Mouse (Mus musculus): Measurements from ENCODE around the gene Cyp17a1. TPM values are rescaled to one million over a fixed set of nuclear protein-coding genes. Genes with fewer than 3 reads are reported as not detected.
A peak's percentile ranks its signal among the peaks of the same experiment; 100 is the strongest.

Cyp17a1 gene
- polyA plus RNA-seq, 1 experiment from 2014 or later: not detected

DNA sequence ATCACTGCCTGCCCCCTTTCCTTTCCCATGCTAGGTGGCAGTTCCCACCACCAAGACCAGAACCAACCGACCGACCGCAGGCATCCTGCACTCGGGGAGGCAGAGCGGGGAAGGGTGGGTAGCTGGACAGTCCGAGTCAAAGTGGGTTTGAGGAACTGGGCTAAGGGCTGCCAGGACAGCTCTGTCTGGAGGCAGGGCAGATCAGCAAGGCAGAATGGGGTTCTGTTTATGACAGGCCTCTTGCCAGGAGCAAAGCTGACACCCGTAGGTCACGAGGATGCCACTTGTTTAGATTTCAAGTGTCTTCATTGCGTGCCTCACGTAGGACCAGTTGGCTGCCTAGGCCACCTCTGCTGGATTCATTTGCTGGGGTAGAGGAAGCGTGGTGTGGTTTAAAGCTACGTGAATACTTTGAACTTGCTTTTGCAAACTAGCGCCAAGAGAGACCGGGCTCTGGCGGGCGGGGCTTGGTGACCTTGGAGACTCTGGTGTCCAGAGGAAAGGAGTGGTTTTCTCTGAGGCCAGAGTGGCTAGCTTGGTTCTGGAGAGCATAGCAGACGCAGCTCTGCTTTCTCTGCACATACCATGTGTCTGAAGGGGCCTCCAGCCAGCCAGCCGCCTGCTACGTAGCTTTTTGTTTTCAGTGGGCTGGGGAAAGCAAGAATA lies 31.4 kb downstream of the Cyp17a1 start:
- Histone ChIP-seq H3K4me3 (replicated peaks) (no peak overlapping the region), H3K9ac (replicated peaks) (0 out of 2 replicates have a peak overlapping the region, but pooled peaks have one; percentile 28), H3K4me2 (peak overlapping the region; percentile 16; the same call in 1 of the 2 replicates), H3K9me3 (no peaks in the 10 kb centered on the region), H3K36me3 (peaks cover 34% of the 10 kb centered on the region), H3K27ac (peak overlapping the region; percentile 89), H3K27me3 (no peaks in the 10 kb centered on the region), H3K4me1 (replicated peaks) (peaks cover 90% of the 10 kb centered on the region)
- 50% methylated on average over 19 of the region's 19 CpGs for WGBS
- ATAC-seq (ENCODE audit: insufficient number of reproducible peaks, insufficient read depth, low FRiP score, low TSS enrichment, low read depth): no peak

DNA sequence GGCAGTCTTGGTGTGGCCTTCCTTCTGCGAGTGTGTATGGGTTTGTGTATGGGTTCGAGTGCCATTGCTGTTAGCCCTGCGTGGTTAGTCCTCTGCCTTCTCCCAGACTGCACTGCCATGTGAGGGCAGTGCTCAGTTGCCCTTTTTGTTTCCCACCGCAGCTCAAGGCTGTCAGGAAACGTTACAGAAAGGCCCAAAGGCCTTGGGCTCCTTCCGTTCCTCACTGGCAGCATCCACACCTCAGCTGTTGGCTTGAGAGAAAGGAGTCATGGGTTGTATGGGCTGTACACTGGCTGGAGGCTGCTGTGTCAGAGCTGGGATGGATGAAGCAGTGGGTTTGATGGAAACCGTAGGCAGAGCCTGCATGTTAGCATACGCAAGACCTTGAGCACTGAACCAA lies 32.2 kb downstream of the Cyp17a1 start:
- H3K9ac ChIP-seq (replicated peaks): no peak overlapping the region
- no peak overlapping the region for H3K4me3 ChIP-seq (replicated peaks)
- no peaks in the 10 kb centered on the region for H3K9me3 ChIP-seq
- no peak for ATAC-seq (ENCODE audit: insufficient number of reproducible peaks, insufficient read depth, low FRiP score, low TSS enrichment, low read depth)
- H3K27ac ChIP-seq: no peak overlapping the region
- peaks cover 27% of the 10 kb centered on the region for H3K36me3 ChIP-seq
- no peaks in the 10 kb centered on the region for H3K27me3 ChIP-seq
- 92% methylated on average over 8 of the region's 8 CpGs for WGBS
- H3K4me1 ChIP-seq (replicated peaks): peaks cover 90% of the 10 kb centered on the region
- no peak overlapping the region for H3K4me2 ChIP-seq

DNA sequence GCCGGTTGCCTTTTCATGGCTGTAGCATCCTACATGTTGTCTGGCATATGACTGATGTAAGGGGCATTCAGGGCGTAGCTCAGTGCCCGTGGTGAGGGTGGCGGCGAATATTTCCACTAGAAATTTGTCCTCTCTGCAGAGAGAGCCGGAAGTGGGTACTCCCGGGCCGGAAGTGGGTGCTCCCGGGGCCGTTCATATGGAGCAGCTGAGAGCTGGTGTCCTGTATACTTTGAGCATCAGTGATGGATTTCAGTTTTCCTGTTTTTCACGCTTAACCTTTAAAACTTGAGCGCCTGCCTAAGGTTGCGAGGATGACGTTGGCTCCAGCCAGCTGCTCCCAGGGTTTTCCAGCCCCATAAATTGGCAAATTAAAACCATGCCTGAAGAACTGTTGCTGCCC lies 33.5 kb downstream of the Cyp17a1 start:
- H3K4me1 ChIP-seq (replicated peaks): peaks cover 85% of the 10 kb centered on the region
- H3K9ac ChIP-seq (replicated peaks): no peak overlapping the region
- no peak for ATAC-seq (ENCODE audit: insufficient number of reproducible peaks, insufficient read depth, low FRiP score, low TSS enrichment, low read depth)
- peaks cover 17% of the 10 kb centered on the region for H3K36me3 ChIP-seq
- H3K9me3 ChIP-seq: no peaks in the 10 kb centered on the region
- H3K4me2 ChIP-seq: 0 out of 2 replicates have a peak overlapping the region, but pooled peaks have one; percentile 6
- H3K27me3 ChIP-seq: no peaks in the 10 kb centered on the region
- H3K4me3 ChIP-seq (replicated peaks): no peak overlapping the region
- WGBS: 45% methylated on average over 14 of the region's 14 CpGs
- peak overlapping the region; percentile 78 for H3K27ac ChIP-seq

DNA sequence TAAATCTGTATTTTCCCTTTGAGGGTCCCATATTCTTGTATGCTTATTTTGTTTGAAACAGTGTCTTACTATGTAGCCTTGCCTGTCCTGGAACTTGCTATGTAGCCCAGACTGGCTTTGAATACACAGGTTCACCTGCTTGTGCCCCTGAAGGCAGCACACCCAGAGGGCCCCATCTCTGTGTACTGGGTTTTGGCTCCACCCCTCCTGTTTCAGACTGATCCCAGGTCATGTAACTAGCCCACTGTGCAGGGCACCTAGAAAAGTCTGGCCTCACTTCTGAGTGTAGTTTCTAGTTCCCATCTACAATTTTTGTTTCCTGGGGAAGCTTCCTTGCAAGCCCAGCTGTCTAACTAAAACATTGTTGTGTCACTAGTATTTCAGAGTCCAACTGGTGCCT lies 33.9 kb downstream of the Cyp17a1 start:
- Histone ChIP-seq H3K27ac (peak overlapping the region; percentile 78), H3K9me3 (no peaks in the 10 kb centered on the region), H3K4me1 (replicated peaks) (peaks cover 80% of the 10 kb centered on the region), H3K9ac (replicated peaks) (no peak overlapping the region), H3K4me3 (replicated peaks) (no peak overlapping the region), H3K4me2 (no peak overlapping the region), H3K36me3 (peaks cover 13% of the 10 kb centered on the region; the same call in 1 of the 2 replicates), H3K27me3 (no peaks in the 10 kb centered on the region)
- ATAC-seq (ENCODE audit: insufficient number of reproducible peaks, insufficient read depth, low FRiP score, low TSS enrichment, low read depth): no peak

DNA sequence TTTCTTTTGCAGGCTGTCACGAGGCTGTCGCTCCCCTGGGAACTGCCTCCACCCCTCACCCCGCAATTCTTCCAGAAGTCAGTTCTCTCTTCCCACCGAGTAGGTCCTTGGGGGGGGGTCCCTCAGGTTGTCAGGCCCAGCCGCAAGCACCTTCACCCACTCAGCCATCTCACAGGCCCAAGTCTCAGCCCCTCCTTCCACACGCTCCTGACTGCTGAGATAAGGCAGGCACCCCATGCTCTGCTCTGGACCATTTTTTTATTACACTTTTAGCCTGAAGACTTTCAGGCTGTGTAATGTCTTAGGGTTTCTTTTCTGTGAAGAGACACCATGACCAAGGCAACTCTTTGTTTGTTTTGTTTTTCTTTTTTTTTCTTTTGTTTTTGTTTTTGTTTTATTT lies 35.4 kb downstream of the Cyp17a1 start:
- H3K27me3 ChIP-seq: no peaks in the 10 kb centered on the region
- no peak overlapping the region for H3K9ac ChIP-seq (replicated peaks)
- peaks cover 69% of the 10 kb centered on the region for H3K4me1 ChIP-seq (replicated peaks)
- 64% methylated on average over 6 of the region's 6 CpGs for WGBS
- H3K4me2 ChIP-seq: no peak overlapping the region
- H3K4me3 ChIP-seq (replicated peaks): no peak overlapping the region
- H3K9me3 ChIP-seq: no peaks in the 10 kb centered on the region
- H3K27ac ChIP-seq: no peak overlapping the region
- peaks cover 16% of the 10 kb centered on the region; the same call in 1 of the 2 replicates for H3K36me3 ChIP-seq
- no peak for ATAC-seq (ENCODE audit: insufficient number of reproducible peaks, insufficient read depth, low FRiP score, low TSS enrichment, low read depth)

DNA sequence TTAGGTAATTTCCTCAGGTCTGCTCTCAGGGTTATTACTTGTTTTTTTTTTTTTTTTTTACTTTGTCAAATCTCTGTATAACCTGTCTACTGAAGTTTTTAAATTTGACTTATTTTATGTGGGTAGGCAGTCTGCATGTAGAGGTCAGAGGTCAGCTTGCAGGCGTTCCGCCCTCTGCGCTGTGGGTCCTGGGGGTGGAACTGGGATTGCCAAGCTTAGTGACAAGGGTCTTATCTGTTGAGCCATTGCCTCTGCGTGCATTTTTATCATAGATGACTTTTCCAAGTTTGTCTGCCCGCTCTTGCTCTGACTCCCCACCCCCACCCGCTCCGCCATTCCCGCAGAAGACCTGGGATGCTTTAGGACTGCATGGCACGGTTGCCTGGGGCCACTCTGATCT lies 37.2 kb downstream of the Cyp17a1 start:
- no peak for ATAC-seq (ENCODE audit: insufficient number of reproducible peaks, insufficient read depth, low FRiP score, low TSS enrichment, low read depth)
- no peaks in the 10 kb centered on the region for H3K9me3 ChIP-seq
- H3K4me2 ChIP-seq: no peak overlapping the region
- H3K9ac ChIP-seq (replicated peaks): no peak overlapping the region
- no peak overlapping the region for H3K4me3 ChIP-seq (replicated peaks)
- no peaks in the 10 kb centered on the region for H3K27me3 ChIP-seq
- peaks cover 54% of the 10 kb centered on the region for H3K4me1 ChIP-seq (replicated peaks)
- 0 out of 2 replicates have a peak overlapping the region, but pooled peaks have one; percentile 17 for H3K27ac ChIP-seq
- WGBS: 66% methylated on average over 9 of the region's 9 CpGs
- peaks cover 26% of the 10 kb centered on the region; the same call in 1 of the 2 replicates for H3K36me3 ChIP-seq

DNA sequence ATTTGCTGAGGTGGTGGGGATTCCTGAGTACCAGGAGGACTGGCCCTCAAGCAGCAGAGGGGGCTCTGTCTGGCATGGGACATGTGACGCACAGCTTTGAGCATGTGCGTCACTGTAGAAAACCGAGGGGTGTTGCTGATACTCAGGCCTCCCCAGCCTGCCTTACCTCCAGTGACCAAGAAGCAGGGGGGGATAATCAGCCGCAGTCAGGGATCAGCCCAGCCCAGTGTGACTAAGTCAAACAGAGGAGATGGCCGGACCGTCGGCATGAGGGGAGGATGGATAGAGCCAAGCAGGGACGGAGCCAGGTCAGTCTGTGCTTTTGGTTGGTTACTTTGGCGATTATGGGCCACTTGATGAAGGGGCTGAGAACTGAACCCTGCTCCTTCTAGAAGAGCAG lies 41.3 kb downstream of the Cyp17a1 start:
- H3K4me2 ChIP-seq: no peak overlapping the region
- no peaks in the 10 kb centered on the region for H3K27me3 ChIP-seq
- no peak overlapping the region for H3K4me3 ChIP-seq (replicated peaks)
- H3K9ac ChIP-seq (replicated peaks): no peak overlapping the region
- peaks cover 19% of the 10 kb centered on the region; the same call in 1 of the 2 replicates for H3K36me3 ChIP-seq
- 83% methylated on average over 9 of the region's 9 CpGs for WGBS
- no peak for ATAC-seq (ENCODE audit: insufficient number of reproducible peaks, insufficient read depth, low FRiP score, low TSS enrichment, low read depth)
- H3K4me1 ChIP-seq (replicated peaks): peaks cover 34% of the 10 kb centered on the region
- H3K9me3 ChIP-seq: no peaks in the 10 kb centered on the region
- H3K27ac ChIP-seq: no peak overlapping the region

DNA sequence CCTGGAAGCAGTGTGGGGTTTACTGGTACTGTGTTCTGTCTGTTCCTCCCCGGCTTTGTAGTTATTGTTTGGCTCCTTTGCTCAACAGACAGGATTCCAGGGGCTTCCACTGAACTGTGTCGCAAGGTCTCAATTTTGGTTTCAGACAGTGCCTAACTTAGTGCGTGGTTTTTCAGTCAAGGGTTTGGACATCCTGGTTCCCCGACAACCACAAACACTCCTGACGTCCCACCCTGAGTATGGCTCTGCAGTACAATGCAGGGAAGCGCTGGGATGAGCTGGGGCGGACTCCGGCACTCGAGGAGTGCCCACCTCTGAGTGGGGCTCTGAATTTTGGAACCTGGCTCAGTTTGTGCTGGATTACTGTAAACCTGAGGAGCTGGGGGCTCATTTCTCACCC lies 43.2 kb downstream of the Cyp17a1 start:
- Histone ChIP-seq H3K27me3 (no peaks in the 10 kb centered on the region), H3K36me3 (peaks cover 27% of the 10 kb centered on the region), H3K9ac (replicated peaks) (no peak overlapping the region), H3K4me3 (replicated peaks) (no peak overlapping the region), H3K9me3 (no peaks in the 10 kb centered on the region), H3K4me1 (replicated peaks) (peaks cover 24% of the 10 kb centered on the region), H3K27ac (peak overlapping the region; percentile 41; the same call in 1 of the 2 replicates), H3K4me2 (no peak overlapping the region)
- ATAC-seq (ENCODE audit: insufficient number of reproducible peaks, insufficient read depth, low FRiP score, low TSS enrichment, low read depth): no peak
- WGBS: 83% methylated on average over 9 of the region's 9 CpGs

DNA sequence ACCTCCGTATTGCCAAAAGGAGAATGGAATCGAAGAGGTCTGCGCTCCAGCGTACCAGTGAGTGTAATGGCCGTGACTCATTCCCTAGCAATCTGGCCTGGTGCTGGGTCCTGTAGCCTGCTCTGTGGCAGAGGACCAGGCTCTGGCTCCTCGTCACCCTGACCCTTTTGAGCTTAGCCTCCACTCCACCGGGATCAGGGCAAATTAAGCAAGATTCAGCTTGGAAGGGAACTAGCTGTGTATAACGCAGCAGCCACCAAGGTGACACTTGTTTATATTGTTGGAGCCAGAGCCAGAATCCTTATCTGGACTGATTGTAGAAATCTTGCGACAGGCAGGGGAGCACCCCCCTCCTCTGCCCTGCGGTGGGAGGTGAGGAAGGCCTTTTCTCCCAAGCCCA lies 44.6 kb downstream of the Cyp17a1 start:
- H3K36me3 ChIP-seq: peaks cover 29% of the 10 kb centered on the region
- H3K4me2 ChIP-seq: no peak overlapping the region
- H3K9me3 ChIP-seq: no peaks in the 10 kb centered on the region
- H3K4me1 ChIP-seq (replicated peaks): peaks cover 37% of the 10 kb centered on the region
- no peak overlapping the region for H3K9ac ChIP-seq (replicated peaks)
- no peak overlapping the region for H3K27ac ChIP-seq
- WGBS: 72% methylated on average over 10 of the region's 10 CpGs
- no peaks in the 10 kb centered on the region for H3K27me3 ChIP-seq
- ATAC-seq (ENCODE audit: insufficient number of reproducible peaks, insufficient read depth, low FRiP score, low TSS enrichment, low read depth): no peak
- no peak overlapping the region for H3K4me3 ChIP-seq (replicated peaks)

DNA sequence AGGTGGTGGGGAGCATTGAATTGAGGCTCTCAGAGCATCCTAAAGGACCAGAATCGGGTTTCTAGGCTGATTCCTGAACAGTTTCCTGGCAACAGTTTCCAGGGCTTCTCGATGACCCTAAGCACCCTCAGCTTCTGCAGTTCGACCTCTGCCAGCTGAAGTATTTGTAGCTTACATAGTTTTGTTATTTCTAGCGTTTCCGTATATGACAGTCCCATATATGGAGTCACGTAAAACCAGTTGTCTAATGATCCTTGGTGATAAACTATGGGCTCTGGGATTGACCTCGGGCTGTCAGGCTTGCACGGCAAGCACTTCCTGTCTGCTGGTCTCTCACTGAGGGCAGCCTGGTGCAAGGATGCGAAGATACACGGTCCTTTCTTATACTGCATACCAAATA lies 47.5 kb downstream of the Cyp17a1 start:
- Histone ChIP-seq H3K4me3 (replicated peaks) (no peak overlapping the region), H3K27me3 (no peaks in the 10 kb centered on the region), H3K9me3 (no peaks in the 10 kb centered on the region), H3K4me2 (no peak overlapping the region), H3K36me3 (peaks cover 15% of the 10 kb centered on the region), H3K4me1 (replicated peaks) (peaks cover 57% of the 10 kb centered on the region), H3K27ac (no peak overlapping the region), H3K9ac (replicated peaks) (no peak overlapping the region)
- no peak for ATAC-seq (ENCODE audit: insufficient number of reproducible peaks, insufficient read depth, low FRiP score, low TSS enrichment, low read depth)
- WGBS: 75% methylated on average over 10 of the region's 10 CpGs

DNA sequence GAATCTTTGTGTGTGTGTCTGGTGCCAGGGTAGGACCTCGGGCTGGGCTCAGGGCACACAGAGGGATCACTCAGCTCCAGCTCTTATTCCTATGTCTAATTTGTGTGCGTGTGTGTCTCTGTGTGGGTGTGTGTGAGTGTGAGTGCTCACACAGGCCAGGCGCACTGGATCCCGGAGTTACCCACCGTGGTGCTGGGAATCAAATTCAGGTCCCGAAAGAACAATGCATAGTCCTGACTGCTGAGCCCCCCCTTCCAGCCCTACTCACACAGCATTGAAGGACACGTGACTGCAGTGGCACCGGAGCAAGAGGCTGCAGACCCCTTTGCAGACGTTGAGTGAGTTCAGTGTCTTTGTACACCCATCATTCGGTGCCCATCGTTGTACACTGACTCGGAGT lies 48.0 kb downstream of the Cyp17a1 start:
- WGBS: 95% methylated on average over 12 of the region's 12 CpGs
- peaks cover 52% of the 10 kb centered on the region for H3K4me1 ChIP-seq (replicated peaks)

More for the DNA sequence above, 48.0 kb downstream of the Cyp17a1 start:
- Histone ChIP-seq H3K27ac (no peak overlapping the region), H3K4me3 (replicated peaks) (no peak overlapping the region), H3K27me3 (no peaks in the 10 kb centered on the region), H3K9ac (replicated peaks) (no peak overlapping the region), H3K9me3 (no peaks in the 10 kb centered on the region), H3K36me3 (peaks cover 15% of the 10 kb centered on the region), H3K4me2 (peak overlapping the region; percentile 60; the same call in 1 of the 2 replicates)
- ATAC-seq (ENCODE audit: insufficient number of reproducible peaks, insufficient read depth, low FRiP score, low TSS enrichment, low read depth): no peak

All from limb, embryonic 12.5 days (tissue).